Mouse (Mus musculus): ENCODE data around the gene Batf. TPM values are rescaled to one million over a fixed set of nuclear protein-coding genes. Genes with fewer than 3 reads are reported as not detected.
A peak's percentile ranks its signal among the peaks of the same experiment; 100 is the strongest.

The Batf gene
- total RNA-seq, 1 experiment from 2014 or later, result 48.5 TPM

DNA sequence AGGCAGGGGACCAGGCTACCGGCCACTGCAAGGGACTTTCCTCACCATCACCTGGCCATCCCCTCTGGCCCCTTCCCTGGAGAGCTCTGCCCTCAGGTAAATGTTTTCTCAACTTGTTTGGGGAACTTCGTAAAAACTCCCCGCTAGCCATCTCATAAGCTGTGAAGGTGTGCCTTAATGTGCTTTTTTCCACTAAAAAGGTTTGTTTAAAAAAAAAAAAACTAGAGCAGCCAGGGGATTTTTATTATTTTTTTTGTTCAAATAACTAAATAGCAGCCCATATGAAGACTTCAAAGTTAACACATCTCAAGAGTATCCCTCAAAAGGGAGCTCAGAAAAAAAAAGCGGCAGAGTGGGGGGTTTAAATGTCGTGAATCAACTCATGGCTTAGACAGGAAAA, 7.4 kb upstream of the Batf start:
- ATAC-seq (ENCODE audit: extremely low read depth, insufficient number of reproducible peaks, low FRiP score, poor library complexity, severe bottlenecking), result no peak

DNA sequence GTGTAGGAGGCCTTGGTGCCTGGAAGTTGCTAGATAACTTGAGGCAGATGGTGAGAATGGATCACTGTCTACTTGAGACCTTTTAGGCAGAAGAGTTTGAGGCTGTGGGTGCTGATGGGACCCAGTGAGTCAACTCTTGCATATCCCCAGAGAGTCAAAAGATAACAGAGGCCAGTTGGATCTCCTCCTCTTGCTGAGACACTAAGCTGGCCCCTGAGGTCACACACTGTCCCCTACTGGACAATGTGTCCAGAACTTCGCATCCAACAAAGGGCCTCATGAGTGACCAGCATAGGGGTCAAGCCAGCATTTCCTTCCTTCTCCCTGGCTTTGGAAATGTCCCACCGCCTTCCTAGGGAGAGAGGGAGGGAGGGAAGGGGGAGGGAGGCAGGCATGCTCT, 6.7 kb upstream of the Batf start:
- ATAC-seq (ENCODE audit: extremely low read depth, insufficient number of reproducible peaks, low FRiP score, poor library complexity, severe bottlenecking), result no peak

- ATAC-seq (ENCODE audit: extremely low read depth, insufficient number of reproducible peaks, low FRiP score, poor library complexity, severe bottlenecking), result no peak
Observed at GRCm38 (mm10) chr12:85682328-85682727, 4.1 kb upstream of the Batf start.

GRCm38 (mm10) chr12:85684411-85685275, 1.8 kb upstream of the Batf start:
- ATAC-seq (ENCODE audit: extremely low read depth, insufficient number of reproducible peaks, low FRiP score, poor library complexity, severe bottlenecking), result no peak

- ATAC-seq (ENCODE audit: extremely low read depth, insufficient number of reproducible peaks, low FRiP score, poor library complexity, severe bottlenecking), result no peak
Observed at GRCm38 (mm10) chr12:85687217-85687533, 706 bp downstream of the Batf start.

GRCm38 (mm10) chr12:85687846-85688245, 1.4 kb downstream of the Batf start:
- peak; percentile 44; the same call in 1 of the 2 replicates for ATAC-seq (ENCODE audit: extremely low read depth, insufficient number of reproducible peaks, low FRiP score, poor library complexity, severe bottlenecking)

DNA sequence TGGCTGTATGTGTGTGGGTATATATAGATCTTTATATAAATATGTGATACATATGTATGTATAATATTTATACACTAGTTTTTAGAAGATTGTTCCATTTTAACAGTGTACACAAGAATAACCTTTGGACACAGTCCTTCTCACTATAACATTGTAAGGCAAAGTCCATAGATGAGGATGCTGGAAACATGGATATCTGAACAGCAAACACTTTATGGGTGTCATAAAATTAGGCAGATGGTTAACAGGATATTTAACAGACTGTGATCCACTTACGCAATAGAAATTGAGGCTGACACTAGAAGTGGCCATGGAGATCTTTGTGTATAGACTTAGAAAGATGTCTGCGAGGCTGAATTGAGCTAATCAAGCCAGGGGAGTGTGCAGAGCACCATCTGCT, 9.3 kb downstream of the Batf start:
- no peak for ATAC-seq (ENCODE audit: extremely low read depth, insufficient number of reproducible peaks, low FRiP score, poor library complexity, severe bottlenecking)

DNA sequence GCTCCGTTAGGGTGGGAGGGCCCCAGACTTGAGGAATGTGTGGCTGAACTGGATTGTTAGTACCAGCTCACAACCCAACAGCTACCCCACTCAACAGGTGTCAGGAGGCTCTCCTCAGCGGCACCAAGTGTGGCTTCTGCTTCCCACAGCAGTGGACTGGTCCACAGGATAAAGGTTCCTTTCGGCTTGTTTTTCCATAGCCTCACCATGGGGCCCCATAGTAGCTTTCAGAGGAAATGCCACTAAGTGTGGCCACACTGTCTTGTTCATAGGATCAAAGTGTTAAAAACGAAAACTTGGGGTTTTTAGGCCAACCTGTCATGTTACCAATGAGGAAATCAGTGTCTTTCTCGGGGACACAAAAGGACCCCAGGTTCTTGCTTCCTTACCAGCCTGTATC, 10.0 kb downstream of the Batf start:
- ATAC-seq (ENCODE audit: extremely low read depth, insufficient number of reproducible peaks, low FRiP score, poor library complexity, severe bottlenecking), result no peak

- peak; percentile 75 for ATAC-seq (ENCODE audit: extremely low read depth, insufficient number of reproducible peaks, low FRiP score, poor library complexity, severe bottlenecking)
Observed at GRCm38 (mm10) chr12:85698179-85698578, 11.7 kb downstream of the Batf start.

GRCm38 (mm10) chr12:85700191-85700841, 13.8 kb downstream of the Batf start:
- no peak for ATAC-seq (ENCODE audit: extremely low read depth, insufficient number of reproducible peaks, low FRiP score, poor library complexity, severe bottlenecking)

GRCm38 (mm10) chr12:85700842-85701223, 14.4 kb downstream of the Batf start:
- ATAC-seq (ENCODE audit: extremely low read depth, insufficient number of reproducible peaks, low FRiP score, poor library complexity, severe bottlenecking), result no peak

DNA sequence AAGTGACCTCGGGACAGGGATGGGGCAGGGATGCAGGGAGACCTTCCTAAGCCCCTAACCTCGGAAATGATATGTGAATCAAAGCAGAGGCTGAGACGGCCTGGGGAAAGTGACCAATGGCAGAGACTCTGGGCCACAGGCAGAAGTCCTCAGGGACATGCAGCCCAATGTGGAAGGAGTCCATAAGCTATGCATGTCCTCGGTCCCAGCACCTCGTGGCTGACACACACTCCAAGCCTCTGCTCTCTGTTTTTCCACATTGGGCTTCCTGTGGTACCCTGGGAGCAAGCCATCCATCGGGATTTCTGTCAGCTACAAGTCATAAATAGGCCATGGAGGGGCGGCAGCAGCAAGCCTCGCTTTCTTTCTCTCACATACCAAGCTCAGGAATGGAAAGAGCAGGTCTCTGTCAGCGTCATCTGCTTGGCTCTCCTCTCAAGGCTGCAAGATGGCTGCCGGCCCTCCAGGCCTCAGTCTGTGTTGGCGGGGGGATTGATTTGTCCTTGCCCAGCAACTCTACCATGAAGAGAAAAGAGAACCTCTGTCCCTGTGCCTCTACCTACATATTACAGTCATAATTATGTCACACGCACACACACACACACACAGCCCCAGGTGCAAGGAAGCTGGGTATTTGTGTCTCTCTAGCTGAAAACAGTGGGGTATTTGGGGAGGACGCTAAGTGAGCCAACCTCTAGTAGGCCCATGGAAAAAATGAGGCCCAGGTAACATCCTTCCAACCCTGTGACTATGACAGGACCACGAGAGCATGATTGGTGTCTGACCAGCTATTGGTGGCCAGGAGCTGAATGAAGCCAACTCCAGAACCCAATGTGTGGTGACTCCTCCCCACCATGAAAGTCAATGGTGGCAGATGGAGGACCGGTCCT, 15.9 kb downstream of the Batf start:
- ATAC-seq (ENCODE audit: extremely low read depth, insufficient number of reproducible peaks, low FRiP score, poor library complexity, severe bottlenecking), result no peak

DNA sequence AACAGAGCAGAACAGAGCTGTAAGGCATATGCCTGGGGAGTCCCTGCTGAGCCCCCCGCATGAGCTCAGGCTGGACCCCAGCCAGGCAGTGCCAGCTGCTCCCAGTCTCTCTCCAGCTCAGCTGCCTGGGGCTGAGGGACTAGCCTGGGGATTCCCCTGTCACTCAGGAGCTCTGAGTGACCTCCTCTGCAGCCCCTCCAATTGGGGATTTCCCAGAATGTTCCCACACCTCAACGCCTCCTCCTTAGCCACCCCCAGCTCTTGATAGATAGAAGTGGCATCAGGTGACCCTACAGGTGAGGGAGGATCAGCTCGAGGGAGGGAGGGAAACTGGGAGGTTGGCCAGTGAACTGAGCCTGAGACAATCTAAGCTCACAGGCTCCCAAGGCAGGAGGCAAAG, 17.0 kb downstream of the Batf start:
- no peak for ATAC-seq (ENCODE audit: extremely low read depth, insufficient number of reproducible peaks, low FRiP score, poor library complexity, severe bottlenecking)

DNA sequence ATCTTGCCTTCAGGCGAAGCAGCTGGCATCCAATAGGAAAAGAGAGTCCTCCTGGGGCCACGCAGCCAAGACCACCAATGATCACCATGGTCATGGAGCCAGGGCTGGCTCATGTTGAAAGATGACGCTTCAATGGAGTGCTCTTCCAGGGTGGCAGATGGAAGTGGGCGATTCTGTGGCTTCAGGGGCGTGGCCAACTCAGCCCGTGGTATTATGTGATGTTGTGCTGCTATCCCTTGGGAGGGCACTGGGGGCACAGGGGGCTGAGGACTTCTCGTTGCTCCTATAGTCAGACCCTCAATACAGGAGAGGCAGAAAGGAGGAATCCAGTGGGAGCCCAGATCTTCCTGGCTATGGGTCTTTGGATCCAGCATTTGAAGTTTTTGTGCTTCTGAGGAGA, 18.1 kb downstream of the Batf start:
- no peak for ATAC-seq (ENCODE audit: extremely low read depth, insufficient number of reproducible peaks, low FRiP score, poor library complexity, severe bottlenecking)

GRCm38 (mm10) chr12:85705002-85705830, 18.7 kb downstream of the Batf start:
- peak; percentile 84 for ATAC-seq (ENCODE audit: extremely low read depth, insufficient number of reproducible peaks, low FRiP score, poor library complexity, severe bottlenecking)

DNA sequence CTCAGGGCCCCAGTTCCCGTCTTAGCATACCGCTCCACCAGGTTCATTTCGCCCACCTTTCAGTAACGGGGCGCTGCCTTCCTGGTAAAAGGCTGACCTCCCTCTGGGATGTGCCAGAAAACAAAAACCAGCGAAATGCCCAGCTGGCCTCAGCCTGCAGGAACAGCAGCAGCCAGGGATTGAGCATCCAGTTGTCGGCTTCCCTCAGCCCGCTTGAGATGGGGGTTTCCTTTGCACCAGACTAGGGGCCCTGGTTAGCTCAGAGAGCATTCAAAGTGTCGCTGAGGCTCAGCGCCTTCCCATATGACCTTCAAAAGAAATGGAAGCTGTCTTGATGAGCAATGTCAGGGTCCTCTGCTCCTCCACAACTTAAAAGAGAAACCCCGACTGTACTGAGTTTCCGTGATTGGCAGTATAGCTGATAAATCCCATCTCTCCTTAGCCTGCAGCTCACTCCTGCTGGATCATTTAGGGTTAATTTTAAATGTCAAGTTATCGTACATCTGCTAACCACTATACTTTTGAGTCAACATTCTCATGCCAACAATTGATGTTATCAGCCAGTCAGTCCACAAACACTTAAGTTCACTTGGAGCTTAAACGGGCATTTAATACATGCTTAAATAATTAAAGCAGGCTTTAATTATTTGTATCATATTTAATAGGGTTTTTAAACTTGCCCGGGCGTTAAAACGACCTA, 19.5 kb downstream of the Batf start:
- no peak for ATAC-seq (ENCODE audit: extremely low read depth, insufficient number of reproducible peaks, low FRiP score, poor library complexity, severe bottlenecking)

DNA sequence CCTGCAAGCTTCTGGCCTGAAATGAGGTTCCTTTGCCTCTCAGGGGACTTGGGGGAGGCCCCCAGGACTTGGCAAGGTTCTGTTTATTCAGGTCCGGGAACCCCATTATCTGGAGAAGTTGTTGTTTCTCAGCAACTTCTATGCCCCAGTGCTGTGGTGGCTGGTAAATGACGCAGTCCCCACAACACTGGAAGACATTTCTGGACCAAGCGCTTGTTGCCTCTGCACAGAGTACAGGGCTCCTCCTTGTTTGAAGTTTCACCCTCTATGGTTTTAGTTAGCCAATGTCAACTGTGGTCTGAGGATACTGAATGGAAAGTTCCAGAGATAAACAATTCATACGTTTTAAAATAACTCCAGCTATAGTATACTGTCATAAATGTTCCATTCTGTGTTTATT, 20.4 kb downstream of the Batf start:
- ATAC-seq (ENCODE audit: extremely low read depth, insufficient number of reproducible peaks, low FRiP score, poor library complexity, severe bottlenecking), result no peak

DNA sequence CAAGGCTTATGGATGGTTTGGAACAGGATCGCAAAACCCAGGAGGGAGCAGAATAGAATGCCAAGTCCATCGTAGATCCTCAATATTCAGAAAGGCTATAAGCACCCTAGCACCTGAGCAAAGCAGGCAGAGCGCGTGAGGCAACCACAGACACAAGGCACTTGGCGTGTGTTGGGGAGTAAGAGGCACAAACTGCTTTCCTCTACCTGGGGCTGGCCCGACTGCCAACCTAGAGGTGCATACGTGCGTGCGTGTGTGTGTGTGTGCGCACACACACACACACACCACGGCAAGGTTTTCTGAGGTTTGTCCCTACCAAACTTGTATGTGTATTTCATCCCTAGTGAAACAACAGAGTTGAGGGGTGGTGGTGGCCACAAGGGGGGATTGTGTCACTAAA, 20.9 kb downstream of the Batf start:
- no peak for ATAC-seq (ENCODE audit: extremely low read depth, insufficient number of reproducible peaks, low FRiP score, poor library complexity, severe bottlenecking)

All from neutrophil, adult 5-6 weeks (primary cell).